Mouse (Mus musculus) heart, postnatal 0 days (tissue): ENCODE measurements around the gene Nek9. TPM values are rescaled to one million over a fixed set of nuclear protein-coding genes. Genes with fewer than 3 reads are reported as not detected.
A peak's percentile ranks its signal among the peaks of the same experiment; 100 is the strongest.

Experiments used
- ATAC-seq: fragments of 200-750 bp; cut with Nextera tagmentation; 2 replicates; pipeline ENCODE4 v1.8.0; 2017; ENCODE audit warnings: low read depth, moderate number of reproducible peaks, moderate library complexity; ENCODE audit not compliant: insufficient read depth
- DNase-seq: peaks from one replicate; pipeline ENCODE4 v3.0.0-alpha.2; 2016; ENCODE audit warnings: low spot score
- H3K27ac ChIP-seq: fragments of 300-500 bp; sonication (generic); 2 replicates; pipeline ENCODE4 v1.5.1; 2014; ENCODE audit warnings: low read depth, mild to moderate bottlenecking
- H3K27me3 ChIP-seq: fragments of 300-500 bp; sonication (generic); 2 replicates; pipeline ENCODE4 v1.6.1; 2014; ENCODE audit warnings: low read length, mixed read lengths; ENCODE audit not compliant: control insufficient read depth, insufficient read depth
- H3K36me3 ChIP-seq: fragments of 300-500 bp; sonication (generic); replicated peaks from 2 replicates; pipeline ENCODE4 v1.6.1; 2014; ENCODE audit warnings: low read length, mixed read lengths; ENCODE audit not compliant: control insufficient read depth, insufficient read depth
- H3K4me1 ChIP-seq: fragments of 300-500 bp; sonication (generic); 2 replicates; pipeline ENCODE4 v1.6.1; 2014; ENCODE audit warnings: antibody characterized with exemption; ENCODE audit not compliant: control insufficient read depth, insufficient read depth
- H3K4me2 ChIP-seq: fragments of 300-500 bp; sonication (generic); 2 replicates; pipeline ENCODE4 v1.6.1; 2014; ENCODE audit warnings: low read depth, mild to moderate bottlenecking, low read length, moderate library complexity
- H3K4me3 ChIP-seq: fragments of 300-500 bp; sonication (generic); 2 replicates; pipeline ENCODE4 v1.5.1; 2014; ENCODE audit warnings: low read depth, low read length
- H3K9ac ChIP-seq: fragments of 300-500 bp; sonication (generic); replicated peaks from 2 replicates; pipeline ENCODE4 v1.6.1; 2014; ENCODE audit warnings: low read depth, low read length, mixed read lengths
- H3K9me3 ChIP-seq: fragments of 300-500 bp; sonication (generic); replicated peaks from 2 replicates; pipeline ENCODE4 v1.6.1; 2016; ENCODE audit warnings: low read length; ENCODE audit not compliant: control insufficient read depth
- CTCF ChIP-seq: IDR thresholded peaks from 2 replicates; pipeline ENCODE4 v1.5.1; 2016; ENCODE audit warnings: antibody characterized with exemption, control low read depth, low read depth
- EP300 ChIP-seq: IDR thresholded peaks from 2 replicates; pipeline ENCODE4 v1.6.1; 2016; ENCODE audit warnings: antibody characterized with exemption, low read depth
- WGBS: fragments of 180-500 bp; shearing (Covaris S2); extraction: QIAGEN DNeasy Blood & Tissue Kit; methylation state at CpG from one replicate; pipeline ENCODE4 v1.1.7; 2014; 5-methylcytosine and 5-hydroxymethylcytosine counted together
- polyA plus RNA-seq: library from polyadenylated mRNA; unstranded; fragments of >200 nt; fragmentation: Nextera tagmentation; extraction: Ambion mirVana; gene quantifications from 2 replicates; pipeline ENCODE4 v1.2.1, GENCODE M21; 2015
- total RNA-seq: library from RNA; depleted of rRNA; stranded (reverse); fragments of >200 nt; gene quantifications from 2 replicates; pipeline ENCODE4 v1.2.3, GENCODE M21; 2014; ENCODE audit warnings: low replicate concordance; rRNA removed

Gene Nek9
- total and polyA plus RNA-seq, 2 experiments from 2014 or later = 14.2 to 45.2 TPM

GRCm38 (mm10) chr12:85257008-85257639 is 82.0 kb downstream of the Nek9 start:
- H3K27me3 ChIP-seq = no peaks in the 10 kb centered on the region
- 54% methylated on average over 7 of the region's 7 CpGs for WGBS
- DNase-seq (peak; percentile 39), ATAC-seq (0 out of 2 replicates have a peak, but pooled peaks have one; percentile 53)
- H3K9me3 ChIP-seq = no peaks in the 10 kb centered on the region
- H3K36me3 ChIP-seq = 0 out of 2 replicates have a peak, but pooled peaks cover 18% of the 10 kb centered on the region
- TF ChIP-seq CTCF = no peak
- no peak for TF ChIP-seq EP300
- peak overlapping the region; percentile 59 for H3K27ac ChIP-seq
- no peak overlapping the region for H3K4me3 ChIP-seq
- no peaks in the 10 kb centered on the region for H3K4me1 ChIP-seq
- no peak overlapping the region for H3K9ac ChIP-seq
- H3K4me2 ChIP-seq = no peak overlapping the region; the same call in 1 of the 2 replicates

GRCm38 (mm10) chr12:85256074-85256751 is 82.9 kb downstream of the Nek9 start:
- no peak overlapping the region for H3K9ac ChIP-seq
- peak; percentile 7 for DNase-seq
- peak overlapping the region; percentile 59 for H3K27ac ChIP-seq
- H3K4me1 ChIP-seq = no peaks in the 10 kb centered on the region
- H3K4me3 ChIP-seq = no peak overlapping the region
- TF ChIP-seq CTCF = no peak
- TF ChIP-seq EP300 = no peak
- no peaks in the 10 kb centered on the region for H3K27me3 ChIP-seq
- WGBS = 57% methylated on average over 7 of the region's 7 CpGs
- 0 out of 2 replicates have a peak, but pooled peaks cover 18% of the 10 kb centered on the region for H3K36me3 ChIP-seq
- 0 out of 2 replicates have a peak, but pooled peaks have one; percentile 27 for ATAC-seq
- no peaks in the 10 kb centered on the region for H3K9me3 ChIP-seq
- no peak overlapping the region for H3K4me2 ChIP-seq

GRCm38 (mm10) chr12:85252083-85252482 is 87.1 kb downstream of the Nek9 start:
- no peak overlapping the region for H3K27ac ChIP-seq
- no peak overlapping the region for H3K4me3 ChIP-seq
- H3K4me2 ChIP-seq = no peak overlapping the region
- no peak for ATAC-seq
- DNase-seq = no peak
- TF ChIP-seq EP300 (no peak), CTCF (no peak)
- H3K9ac ChIP-seq = no peak overlapping the region
- no peaks in the 10 kb centered on the region for H3K4me1 ChIP-seq
- peaks cover 16% of the 10 kb centered on the region for H3K36me3 ChIP-seq
- H3K27me3 ChIP-seq = no peaks in the 10 kb centered on the region
- H3K9me3 ChIP-seq = 0 out of 2 replicates have a peak, but pooled peaks cover 4% of the 10 kb centered on the region
- 68% methylated on average over 3 of the region's 3 CpGs for WGBS

Other genes starting within 250 kb of the Nek9 start
- gene Prox2, start 228.6 kb downstream of the Nek9 start, total RNA-seq = 0.08 and 2.0 TPM in 2 replicates
- 1.8 and 1.9 TPM in 2 replicates for gene Prox2, start 228.6 kb downstream of the Nek9 start, polyA plus RNA-seq
- gene Dlst, start 228.5 kb downstream of the Nek9 start, total RNA-seq = 341 and 343 TPM in 2 replicates
- gene Dlst, start 228.5 kb downstream of the Nek9 start, polyA plus RNA-seq = 255 and 269 TPM in 2 replicates
- 0.04 and 0.11 TPM in 2 replicates for gene Rps6kl1, start 188.1 kb downstream of the Nek9 start, total RNA-seq
- 0.95 and 1.1 TPM in 2 replicates for gene Rps6kl1, start 188.1 kb downstream of the Nek9 start, polyA plus RNA-seq
- gene Pgf, start 161.6 kb downstream of the Nek9 start, total RNA-seq = 4.4 and 5.0 TPM in 2 replicates
- 3.6 and 4.0 TPM in 2 replicates for gene Pgf, start 161.6 kb downstream of the Nek9 start, polyA plus RNA-seq
- 54.0 and 106 TPM in 2 replicates for gene Eif2b2, start 119.9 kb downstream of the Nek9 start, total RNA-seq
- gene Eif2b2, start 119.9 kb downstream of the Nek9 start, polyA plus RNA-seq = 48.6 and 49.4 TPM in 2 replicates
- 4.4 and 8.6 TPM in 2 replicates for gene Mlh3, start 68.8 kb downstream of the Nek9 start, total RNA-seq
- 4.9 and 5.0 TPM in 2 replicates for gene Mlh3, start 68.8 kb downstream of the Nek9 start, polyA plus RNA-seq
- 18.1 and 64.2 TPM in 2 replicates for gene Acyp1, start 50.9 kb downstream of the Nek9 start, total RNA-seq
- gene Acyp1, start 50.9 kb downstream of the Nek9 start, polyA plus RNA-seq = 59.8 and 72.1 TPM in 2 replicates
- gene Zc2hc1c, start 50.8 kb downstream of the Nek9 start, total RNA-seq = 0.80 and 0.85 TPM in 2 replicates
- gene Zc2hc1c, start 50.8 kb downstream of the Nek9 start, polyA plus RNA-seq = 1.1 TPM in 2 replicates
- gene Tmed10, start 35.5 kb upstream of the Nek9 start, total RNA-seq = 48.2 and 49.7 TPM in 2 replicates
- gene Tmed10, start 35.5 kb upstream of the Nek9 start, polyA plus RNA-seq = 216 and 218 TPM in 2 replicates
- 12.8 and 18.5 TPM in 2 replicates for gene Fos, start 134.5 kb upstream of the Nek9 start, total RNA-seq
- 1.6 and 2.7 TPM in 2 replicates for gene Fos, start 134.5 kb upstream of the Nek9 start, polyA plus RNA-seq